Mouse (Mus musculus) bone marrow, adult 2 months (tissue): ENCODE results near the gene Arhgef39. TPM values are rescaled to one million over a fixed set of nuclear protein-coding genes. Genes with fewer than 3 reads are reported as not detected.
A peak's percentile ranks its signal among the peaks of the same experiment; 100 is the strongest.

ENCODE experiments used
- H3K27ac ChIP-seq: fragments of 200-500 bp; 2 replicates; pipeline ENCODE4 v1.5.1; 2012; ENCODE audit warnings: low read depth, mild to moderate bottlenecking, control low read depth, inconsistent platforms, low read length; ENCODE audit not compliant: control insufficient read depth, poor library complexity, insufficient read depth
- H3K4me1 ChIP-seq: fragments of 200-500 bp; 2 replicates; pipeline ENCODE4 v1.6.1; 2011; ENCODE audit warnings: low read length; ENCODE audit not compliant: control insufficient read depth, insufficient read depth
- H3K4me3 ChIP-seq: fragments of 200-500 bp; replicated peaks from 2 replicates; pipeline ENCODE3; 2011; ENCODE audit warnings: mild to moderate bottlenecking, low read depth, low read length, control low read depth; ENCODE audit not compliant: control insufficient read depth
- CTCF ChIP-seq: fragments of 200-500 bp; IDR thresholded peaks from 2 replicates; pipeline ENCODE4 v1.5.1; 2011; ENCODE audit warnings: low read length, control low read depth; ENCODE audit not compliant: control insufficient read depth, insufficient read depth
- POLR2A ChIP-seq: fragments of 200-500 bp; IDR thresholded peaks from 2 replicates; pipeline ENCODE4 v1.6.1; 2011; ENCODE audit warnings: low read depth, mild to moderate bottlenecking, control low read depth, low read length, borderline replicate concordance; ENCODE audit not compliant: control insufficient read depth
- WGBS: fragments of 180-500 bp; shearing (Covaris S2); methylation state at CpG from one replicate; pipeline ENCODE4 v1.1.7; 2018; 5-methylcytosine and 5-hydroxymethylcytosine counted together
- polyA plus RNA-seq: library from polyadenylated mRNA; stranded (reverse); fragments of >200 nt; gene quantifications from 2 replicates; pipeline ENCODE4 v1.2.4, GENCODE M21; 2011; ENCODE audit warnings: low replicate concordance; ENCODE audit not compliant: missing spikeins, insufficient read depth, insufficient read length

The Arhgef39 gene
- polyA plus RNA-seq, 1 experiment, result 105 TPM

- no peak for TF ChIP-seq CTCF
- no peak for TF ChIP-seq POLR2A
- 11% methylated on average over 4 of the region's 4 CpGs for WGBS
- Histone ChIP-seq H3K4me1 (peaks cover 2% of the 10 kb centered on the region), H3K27ac (no peak overlapping the region), H3K4me3 (no peak overlapping the region)
Observed at GRCm38 (mm10) chr4:43504269-43504668, 4.8 kb upstream of the Arhgef39 start.

GRCm38 (mm10) chr4:43503506-43503905, 4.0 kb upstream of the Arhgef39 start:
- WGBS, result 74% methylated on average over 6 of the region's 6 CpGs
- TF ChIP-seq CTCF, result no peak
- no peak for TF ChIP-seq POLR2A
- Histone ChIP-seq H3K4me1 (peaks cover 4% of the 10 kb centered on the region), H3K4me3 (no peak overlapping the region), H3K27ac (no peak overlapping the region)

GRCm38 (mm10) chr4:43503041-43503440, 3.5 kb upstream of the Arhgef39 start:
- no peak for TF ChIP-seq CTCF
- TF ChIP-seq POLR2A, result no peak
- 84% methylated on average over 2 of the region's 2 CpGs for WGBS
- Histone ChIP-seq H3K4me1 (peaks cover 4% of the 10 kb centered on the region), H3K4me3 (no peak overlapping the region), H3K27ac (no peak overlapping the region)

GRCm38 (mm10) chr4:43498983-43499382, 512 bp downstream of the Arhgef39 start:
- H3K4me1 ChIP-seq, result peaks cover 8% of the 10 kb centered on the region
- TF ChIP-seq POLR2A (no peak), CTCF (peak; percentile 39; the same call in 1 of the 2 replicates)
- peak overlapping the region; percentile 93 for H3K4me3 ChIP-seq
- 5% methylated on average over 8 of the region's 8 CpGs for WGBS
- peak overlapping the region; percentile 70; the same call in 1 of the 2 replicates for H3K27ac ChIP-seq

GRCm38 (mm10) chr4:43497946-43498345, 1.5 kb downstream of the Arhgef39 start:
- H3K4me3 ChIP-seq, result peak overlapping the region; percentile 93
- TF ChIP-seq POLR2A (no peak), CTCF (no peak)
- H3K4me1 ChIP-seq, result peaks cover 8% of the 10 kb centered on the region
- no peak overlapping the region for H3K27ac ChIP-seq
- 52% methylated on average over 4 of the region's 4 CpGs for WGBS

GRCm38 (mm10) chr4:43497405-43497804, 2.1 kb downstream of the Arhgef39 start:
- 92% methylated on average over 8 of the region's 8 CpGs for WGBS
- H3K4me1 ChIP-seq, result peaks cover 8% of the 10 kb centered on the region
- no peak overlapping the region for H3K4me3 ChIP-seq

GRCm38 (mm10) chr4:43496587-43496986, 2.9 kb downstream of the Arhgef39 start:
- 76% methylated on average over 6 of the region's 6 CpGs for WGBS
- no peak overlapping the region for H3K4me3 ChIP-seq
- no peak overlapping the region for H3K27ac ChIP-seq
- H3K4me1 ChIP-seq, result peaks cover 8% of the 10 kb centered on the region
- TF ChIP-seq CTCF (no peak), POLR2A (no peak)

More at GRCm38 (mm10) chr4:43497405-43497804, 2.1 kb downstream of the Arhgef39 start:
- TF ChIP-seq POLR2A (no peak), CTCF (no peak)
- no peak overlapping the region for H3K27ac ChIP-seq

GRCm38 (mm10) chr4:43493846-43494240, 5.7 kb downstream of the Arhgef39 start:
- under 1% methylated on average over 9 of the region's 9 CpGs for WGBS

More at GRCm38 (mm10) chr4:43493846-43494240, 5.7 kb downstream of the Arhgef39 start:
- Histone ChIP-seq H3K27ac (peak overlapping the region; percentile 80), H3K4me3 (peak overlapping the region; percentile 65), H3K4me1 (peaks cover 4% of the 10 kb centered on the region; the same call in 1 of the 2 replicates)
- TF ChIP-seq POLR2A (no peak), CTCF (no peak)
